Mouse (Mus musculus): ENCODE data around the gene Rgl1.

Rgl1 gene

GRCm38 (mm10) chr1:152612535-152613157, 153.5 kb downstream of the Rgl1 start:
- DNase-seq = peak; percentile 50

GRCm38 (mm10) chr1:152609547-152609946, 156.6 kb downstream of the Rgl1 start:
- no peak for DNase-seq

- no peak for DNase-seq
Measured at GRCm38 (mm10) chr1:152609006-152609405, 157.1 kb downstream of the Rgl1 start.

DNA sequence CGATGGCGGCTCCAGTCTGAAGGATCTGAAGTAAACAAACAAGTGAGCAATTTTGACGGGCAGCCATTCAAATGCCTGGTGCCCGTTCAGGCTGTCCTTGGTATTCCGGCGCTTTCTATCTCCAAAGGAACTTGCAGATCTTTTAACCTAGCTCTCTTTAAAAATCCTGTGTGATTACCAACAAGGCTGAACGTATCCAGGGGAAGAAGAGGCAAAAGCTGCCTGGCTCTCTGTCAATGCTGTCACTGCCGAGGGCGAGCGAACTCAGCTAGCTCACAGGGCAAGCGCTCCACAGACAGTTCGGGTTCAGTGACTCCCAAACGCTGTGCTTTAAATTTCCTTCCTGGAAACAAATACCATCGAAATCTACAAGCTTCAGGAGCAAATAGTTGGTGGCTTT, 158.4 kb downstream of the Rgl1 start:
- DNase-seq = no peak

DNA sequence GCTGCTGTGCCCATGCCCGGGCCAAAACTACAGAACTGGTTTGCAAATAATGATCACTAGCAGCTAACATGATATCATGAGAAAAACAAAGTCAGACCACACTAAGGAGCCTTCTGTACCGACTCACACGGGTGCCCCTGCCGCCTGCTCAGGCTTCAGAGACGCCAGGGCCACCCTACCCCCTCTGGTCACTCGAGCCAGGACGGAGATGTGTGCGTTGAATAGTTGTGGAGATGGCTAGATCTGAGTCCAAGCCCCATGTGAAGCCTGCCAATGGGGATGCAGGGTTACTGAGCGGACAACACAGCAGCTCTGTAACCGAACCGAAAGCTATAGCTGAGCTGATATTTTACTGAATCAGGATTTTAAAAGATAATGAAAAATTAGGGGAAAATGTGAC, 159.4 kb downstream of the Rgl1 start:
- no peak for DNase-seq

- DNase-seq = no peak
Measured at GRCm38 (mm10) chr1:152605895-152606625, 160.1 kb downstream of the Rgl1 start.

GRCm38 (mm10) chr1:152604147-152604546, 162.0 kb downstream of the Rgl1 start:
- no peak for DNase-seq

GRCm38 (mm10) chr1:152603628-152604027, 162.5 kb downstream of the Rgl1 start:
- DNase-seq = no peak

- no peak for DNase-seq
Measured at GRCm38 (mm10) chr1:152600494-152600893, 165.7 kb downstream of the Rgl1 start.

DNA sequence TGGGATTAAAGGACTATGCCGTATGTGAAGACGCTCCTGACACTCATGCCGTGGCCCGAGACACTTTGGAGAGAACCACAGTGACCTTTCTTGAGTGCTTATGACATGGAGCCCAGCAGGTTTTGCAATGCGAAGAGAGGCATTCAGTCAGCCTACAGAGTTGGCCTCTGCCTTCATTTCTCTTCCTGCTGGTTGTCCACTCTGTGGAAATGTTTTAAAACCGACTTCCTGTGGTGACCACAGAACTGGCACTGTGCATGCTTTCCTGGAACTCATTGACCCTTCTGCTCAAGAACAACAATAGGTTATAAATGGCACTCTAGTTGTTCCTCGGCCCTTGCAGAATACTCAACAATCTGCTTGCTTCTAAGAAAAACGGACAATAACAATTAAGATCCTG, 166.8 kb downstream of the Rgl1 start:
- DNase-seq = no peak

GRCm38 (mm10) chr1:152594690-152595089, 171.5 kb downstream of the Rgl1 start:
- no peak for DNase-seq

GRCm38 (mm10) chr1:152593831-152594549, 172.2 kb downstream of the Rgl1 start:
- no peak for DNase-seq

GRCm38 (mm10) chr1:152593382-152593781, 172.8 kb downstream of the Rgl1 start:
- no peak for DNase-seq

- DNase-seq = no peak
Measured at GRCm38 (mm10) chr1:152592609-152593008, 173.5 kb downstream of the Rgl1 start.

DNA sequence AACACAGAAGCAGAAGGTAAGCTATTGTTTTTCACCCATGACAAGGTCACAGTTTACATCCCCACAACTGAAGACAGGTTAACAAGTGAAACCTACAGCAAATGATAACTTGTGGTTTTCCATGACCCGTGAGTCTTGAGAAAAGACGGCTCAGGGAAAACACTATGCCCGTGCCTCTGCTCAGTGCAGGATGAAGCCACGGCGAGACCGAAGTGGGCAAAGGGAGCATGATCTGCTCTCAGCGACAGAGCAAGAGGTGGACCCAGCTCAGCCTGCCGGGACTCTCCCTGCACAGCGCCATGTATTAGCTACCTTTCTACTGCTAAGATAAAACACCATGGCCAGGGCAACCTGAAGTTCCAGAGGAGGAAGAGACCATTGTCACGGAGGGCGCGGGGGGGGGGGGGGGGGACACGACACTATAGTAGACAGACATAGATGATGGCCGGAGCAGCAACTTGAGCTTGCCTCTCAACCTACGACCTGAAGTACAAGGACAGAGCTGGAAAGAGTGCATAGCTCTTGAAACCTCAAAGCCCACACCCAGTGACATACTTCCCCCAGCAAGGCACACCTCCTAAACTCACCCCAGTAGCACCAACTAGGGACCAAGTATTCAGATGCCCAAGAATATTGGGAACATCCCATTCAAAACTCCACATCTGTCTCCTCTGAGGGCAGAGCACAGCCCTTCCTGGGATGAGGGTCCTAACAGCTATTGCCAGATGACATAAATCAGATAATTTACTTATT, 174.2 kb downstream of the Rgl1 start:
- no peak for DNase-seq

DNA sequence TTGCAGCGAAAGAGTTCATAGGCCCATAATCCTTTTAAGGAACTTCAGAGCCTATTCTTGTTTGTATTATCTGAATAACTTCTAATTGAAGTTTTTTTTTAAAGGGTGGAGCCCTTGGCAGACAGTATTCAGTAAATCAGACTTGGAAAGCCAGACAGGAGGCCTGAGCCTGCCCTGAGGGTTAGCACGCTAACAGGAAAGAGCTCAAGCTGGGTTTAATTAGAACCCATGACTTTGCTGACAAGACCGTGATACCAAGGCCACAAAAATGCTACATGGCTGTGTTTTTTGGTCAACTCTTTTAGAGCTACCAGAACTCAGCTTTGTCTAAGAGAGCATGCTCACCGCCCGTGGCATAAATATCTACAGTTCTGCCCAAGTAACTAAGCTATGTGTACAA, 175.8 kb downstream of the Rgl1 start:
- DNase-seq = no peak

GRCm38 (mm10) chr1:152589331-152589935, 176.7 kb downstream of the Rgl1 start:
- DNase-seq = no peak

- no peak for DNase-seq
Measured at GRCm38 (mm10) chr1:152587431-152587830, 178.7 kb downstream of the Rgl1 start.

GRCm38 (mm10) chr1:152585385-152585984, 180.7 kb downstream of the Rgl1 start:
- no peak for DNase-seq

DNA sequence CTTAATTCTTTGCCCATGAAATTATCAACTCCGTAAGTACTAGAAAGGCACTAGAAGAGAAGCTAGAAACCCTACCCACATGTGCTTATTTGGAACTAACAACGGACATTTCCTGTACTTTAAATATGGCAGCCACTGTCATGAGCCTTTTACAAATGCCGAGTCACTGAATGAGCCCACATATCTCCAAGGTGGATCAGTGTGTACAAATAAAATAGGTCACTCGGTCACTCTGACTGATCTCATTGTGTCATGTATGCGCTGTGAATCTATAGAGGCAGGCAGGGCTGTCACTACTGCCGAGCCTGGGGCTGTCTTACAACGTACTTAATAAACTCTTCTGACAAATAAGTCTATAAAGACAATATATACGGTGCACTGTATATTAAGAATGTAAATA, 181.2 kb downstream of the Rgl1 start:
- DNase-seq = no peak

DNA sequence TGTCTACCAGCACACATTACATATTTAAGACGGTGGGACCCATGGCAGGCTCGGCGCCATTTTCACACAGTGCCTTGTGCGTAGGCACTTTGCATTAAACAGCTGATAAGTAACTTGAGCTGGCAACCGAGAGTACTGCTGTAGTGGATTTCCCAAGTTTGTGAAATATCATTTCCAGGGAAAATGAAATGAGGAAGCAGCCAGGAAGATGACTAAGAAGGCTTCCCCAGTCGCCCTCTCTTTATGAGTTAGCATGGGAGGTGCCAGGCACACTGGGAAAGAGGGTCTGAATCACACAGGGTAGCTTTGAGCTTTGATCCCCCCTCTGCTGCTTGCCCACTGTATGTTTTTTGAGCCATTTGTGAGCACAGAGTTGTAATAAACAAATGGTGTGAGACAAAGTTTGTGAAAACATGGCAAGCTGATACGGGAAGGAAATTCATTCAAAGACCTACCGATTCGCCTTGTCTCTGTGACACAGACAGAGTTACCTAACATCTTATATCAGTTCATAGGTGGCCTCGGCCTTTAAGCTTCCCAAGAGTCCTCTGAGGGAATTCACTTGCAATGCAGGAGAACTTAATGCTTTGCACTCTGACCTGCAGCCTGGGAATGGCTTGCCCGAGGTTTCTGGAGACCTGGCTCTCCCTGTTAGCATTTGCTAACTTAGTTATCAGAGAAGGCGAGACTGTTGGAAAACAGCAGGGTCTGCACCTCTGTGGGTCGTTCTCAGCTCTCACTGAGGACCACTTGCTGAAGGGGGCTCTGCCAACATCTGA, 184.8 kb downstream of the Rgl1 start:
- no peak for DNase-seq

GRCm38 (mm10) chr1:152578944-152579343, 187.2 kb downstream of the Rgl1 start:
- DNase-seq = no peak
